Mouse (Mus musculus) limb, embryonic 12.5 days (tissue): ENCODE data around the gene Olfr597. TPM values are rescaled to one million over a fixed set of nuclear protein-coding genes. Genes with fewer than 3 reads are reported as not detected.
"Not testable (repeated sequence)": the region's sequence is repeated elsewhere in the genome, so short reads cannot be mapped to it uniquely, and the experiment has no call there.

Experiments used
- ATAC-seq: fragments of 200-750 bp; cut with Nextera tagmentation; 2 replicates; pipeline ENCODE4 v1.8.0; 2017; ENCODE audit warnings: low read depth, moderate TSS enrichment; ENCODE audit not compliant: insufficient number of reproducible peaks, insufficient read depth, low FRiP score, low TSS enrichment
- H3K27ac ChIP-seq: fragments of 300-500 bp; sonication (generic); 2 replicates; pipeline ENCODE4 v1.5.1; 2016; ENCODE audit warnings: mild to moderate bottlenecking, moderate library complexity
- H3K27me3 ChIP-seq: fragments of 300-500 bp; sonication (generic); 2 replicates; pipeline ENCODE4 v1.6.1; 2016; ENCODE audit warnings: mild to moderate bottlenecking, moderate library complexity
- H3K36me3 ChIP-seq: fragments of 300-500 bp; sonication (generic); 2 replicates; pipeline ENCODE4 v1.6.1; 2016; ENCODE audit warnings: mild to moderate bottlenecking, moderate library complexity
- H3K4me1 ChIP-seq: fragments of 300-500 bp; sonication (generic); replicated peaks from 2 replicates; pipeline ENCODE4 v1.6.1; 2016
- H3K4me2 ChIP-seq: fragments of 300-500 bp; sonication (generic); 2 replicates; pipeline ENCODE4 v1.6.1; 2016; ENCODE audit warnings: mild to moderate bottlenecking, moderate library complexity
- H3K4me3 ChIP-seq: fragments of 300-500 bp; sonication (generic); replicated peaks from 2 replicates; pipeline ENCODE4 v1.5.1; 2016; ENCODE audit warnings: mild to moderate bottlenecking
- H3K9ac ChIP-seq: fragments of 300-500 bp; sonication (generic); replicated peaks from 2 replicates; pipeline ENCODE4 v1.6.1; 2016; ENCODE audit warnings: mild to moderate bottlenecking, moderate library complexity
- H3K9me3 ChIP-seq: fragments of 300-500 bp; sonication (generic); 2 replicates; pipeline ENCODE4 v1.6.1; 2016; ENCODE audit warnings: mild to moderate bottlenecking, moderate library complexity
- WGBS: fragments of 180-500 bp; shearing (Covaris S2); methylation state at CpG from one replicate; pipeline ENCODE4 v1.1.7; 2016; 5-methylcytosine and 5-hydroxymethylcytosine counted together
- microRNA-seq: library from miRNA; unstranded; fragments of <30 nt; microRNA quantifications from one replicate; pipeline ENCODE4, GENCODE M21; 2017
- polyA plus RNA-seq: library from polyadenylated mRNA; unstranded; fragments of >200 nt; fragmentation: Nextera tagmentation; extraction: Ambion mirVana; gene quantifications from 2 replicates; pipeline ENCODE4 v1.2.1, GENCODE M21; 2016

The Olfr597 gene
- not detected in 2 replicates for polyA plus RNA-seq

GRCm38 (mm10) chr7:103316015-103316414 is at the start of gene Olfr597:
Gene Olfr597 (plus strand): TSS chr7:103316315.
- H3K27me3 ChIP-seq, H3K27ac ChIP-seq, H3K4me3 ChIP-seq, ATAC-seq, H3K4me1 ChIP-seq, H3K9ac ChIP-seq, H3K36me3 ChIP-seq, H3K4me2 ChIP-seq, H3K9me3 ChIP-seq: not testable (repeated sequence)
- 93% methylated on average over 2 of the region's 2 CpGs for WGBS

GRCm38 (mm10) chr7:103305348-103305747 is 10.8 kb upstream of the Olfr597 start, which contains the start of gene Olfr596:
Gene Olfr596 (plus strand): TSS chr7:103305648.
- WGBS, result 93% methylated on average over 2 of the region's 2 CpGs
- H3K27ac ChIP-seq, ATAC-seq, H3K9me3 ChIP-seq, H3K4me3 ChIP-seq, H3K27me3 ChIP-seq, H3K4me2 ChIP-seq, H3K9ac ChIP-seq, H3K36me3 ChIP-seq, H3K4me1 ChIP-seq: not testable (repeated sequence)

- H3K27me3 ChIP-seq, result no peaks in the 10 kb centered on the region
- H3K36me3 ChIP-seq, result no peaks in the 10 kb centered on the region
- ATAC-seq, result no peak
- no peak within 1 kb of the TSS for H3K4me3 ChIP-seq
- no peak within 1 kb of the TSS for H3K9ac ChIP-seq
- H3K9me3 ChIP-seq, result no peaks in the 10 kb centered on the region
- H3K27ac ChIP-seq, result no peak within 1 kb of the TSS
- no peaks in the 10 kb centered on the region for H3K4me1 ChIP-seq
- no peak within 1 kb of the TSS for H3K4me2 ChIP-seq
These were observed 7.2 kb downstream of the Olfr597 start, which contains the start of gene Olfr598 for GRCm38 (mm10) chr7:103323268-103323667. Gene Olfr598 (plus strand): TSS chr7:103323568.

- WGBS, result 89% methylated on average over 1 of the region's 1 CpGs
- no peak within 1 kb of the TSS for H3K9ac ChIP-seq
- no peaks in the 10 kb centered on the region for H3K4me1 ChIP-seq
- no peak for ATAC-seq
- H3K36me3 ChIP-seq, result no peaks in the 10 kb centered on the region
- no peak within 1 kb of the TSS for H3K4me3 ChIP-seq
- H3K4me2 ChIP-seq, result no peak within 1 kb of the TSS
- H3K9me3 ChIP-seq, result no peaks in the 10 kb centered on the region
- H3K27ac ChIP-seq, result no peak within 1 kb of the TSS
- H3K27me3 ChIP-seq, result no peaks in the 10 kb centered on the region
These were observed 19.5 kb downstream of the Olfr597 start, which contains the start of gene Olfr599 for GRCm38 (mm10) chr7:103335617-103336016. Gene Olfr599 (plus strand): TSS chr7:103335917.

GRCm38 (mm10) chr7:103349569-103349968 is 33.5 kb downstream of the Olfr597 start, which contains the start of gene Olfr600:
Gene Olfr600 (minus strand): TSS chr7:103349669.
- H3K4me3 ChIP-seq, result no peak within 1 kb of the TSS
- H3K4me2 ChIP-seq, result no peak within 1 kb of the TSS
- no peaks in the 10 kb centered on the region for H3K36me3 ChIP-seq
- H3K4me1 ChIP-seq, result no peaks in the 10 kb centered on the region
- ATAC-seq, result no peak
- H3K9me3 ChIP-seq, result no peaks in the 10 kb centered on the region
- H3K9ac ChIP-seq, result no peak within 1 kb of the TSS
- no peaks in the 10 kb centered on the region for H3K27me3 ChIP-seq
- H3K27ac ChIP-seq, result no peak within 1 kb of the TSS

- Histone ChIP-seq H3K27ac (no peak within 1 kb of the TSS), H3K4me3 (no peak within 1 kb of the TSS), H3K36me3 (no peaks in the 10 kb centered on the region), H3K4me1 (no peaks in the 10 kb centered on the region), H3K4me2 (no peak within 1 kb of the TSS), H3K9me3 (no peaks in the 10 kb centered on the region), H3K27me3 (no peaks in the 10 kb centered on the region), H3K9ac (no peak within 1 kb of the TSS)
- WGBS, result 90% methylated on average over 1 of the region's 1 CpGs
- no peak for ATAC-seq
These were observed 46.4 kb downstream of the Olfr597 start, which contains the start of gene Olfr601 for GRCm38 (mm10) chr7:103362555-103362954. Gene Olfr601 (minus strand): TSS chr7:103362655.

Small RNA genes within 50 kb of the gene (microRNA-seq; reads per million reads assigned to microRNA genes)
- not detected for gene Gm23550

Other genes with a start within 250 kb of the Olfr597 start
- gene Olfr584, start 234.4 kb upstream of the Olfr597 start, polyA plus RNA-seq, result not detected in 2 replicates
- not detected in 2 replicates for gene Olfr585, start 218.6 kb upstream of the Olfr597 start, polyA plus RNA-seq
- not detected in 2 replicates for gene Olfr586, start 190.7 kb upstream of the Olfr597 start, polyA plus RNA-seq
- not detected in 2 replicates for gene Olfr588-ps1, start 175.4 kb upstream of the Olfr597 start, polyA plus RNA-seq
- gene Olfr589, start 160.0 kb upstream of the Olfr597 start, polyA plus RNA-seq, result not detected in 2 replicates
- gene Olfr591, start 138.0 kb upstream of the Olfr597 start, polyA plus RNA-seq, result not detected in 2 replicates
- not detected in 2 replicates for gene Olfr592, start 131.5 kb upstream of the Olfr597 start, polyA plus RNA-seq
- not detected in 2 replicates for gene Olfr593, start 104.5 kb upstream of the Olfr597 start, polyA plus RNA-seq
- gene Olfr594, start 99.3 kb upstream of the Olfr597 start, polyA plus RNA-seq, result not detected in 2 replicates
- gene Usp17ld, start 63.8 kb upstream of the Olfr597 start, polyA plus RNA-seq, result not detected in 2 replicates
- gene Olfr596, start 10.7 kb upstream of the Olfr597 start, polyA plus RNA-seq, result not detected in 2 replicates
- not detected in 2 replicates for gene Olfr598, start 7.3 kb downstream of the Olfr597 start, polyA plus RNA-seq
- gene Olfr599, start 19.6 kb downstream of the Olfr597 start, polyA plus RNA-seq, result not detected in 2 replicates
- gene Olfr600, start 33.4 kb downstream of the Olfr597 start, polyA plus RNA-seq, result not detected in 2 replicates
- not detected in 2 replicates for gene Olfr601, start 46.3 kb downstream of the Olfr597 start, polyA plus RNA-seq
- not detected in 2 replicates for gene Olfr603, start 69.9 kb downstream of the Olfr597 start, polyA plus RNA-seq
- gene Usp17lc, start 98.8 kb downstream of the Olfr597 start, polyA plus RNA-seq, result not detected in 2 replicates
- gene Olfr605, start 129.1 kb downstream of the Olfr597 start, polyA plus RNA-seq, result not detected in 2 replicates
- gene Olfr606, start 132.7 kb downstream of the Olfr597 start, polyA plus RNA-seq, result not detected in 2 replicates
- not detected in 2 replicates for gene Olfr607, start 147.8 kb downstream of the Olfr597 start, polyA plus RNA-seq
- gene Olfr608, start 153.6 kb downstream of the Olfr597 start, polyA plus RNA-seq, result not detected in 2 replicates
- not detected in 2 replicates for gene Olfr609, start 181.7 kb downstream of the Olfr597 start, polyA plus RNA-seq
- not detected in 2 replicates for gene Olfr610, start 195.8 kb downstream of the Olfr597 start, polyA plus RNA-seq
- gene Olfr611, start 204.5 kb downstream of the Olfr597 start, polyA plus RNA-seq, result not detected in 2 replicates
- gene Olfr612, start 226.4 kb downstream of the Olfr597 start, polyA plus RNA-seq, result not detected in 2 replicates
- gene Olfr613, start 231.8 kb downstream of the Olfr597 start, polyA plus RNA-seq, result not detected in 2 replicates
- gene Olfr615, start 239.8 kb downstream of the Olfr597 start, polyA plus RNA-seq, result not detected in 2 replicates